ENCODE assay signal across 9 mouse cellular contexts in genomic region chr2:146611886-146612521, GRCm38 (mm10).
DNase-seq lines count a peak whose midpoint lies in the region; ATAC-seq and TF ChIP-seq lines count a peak whose summit lies in the region.
"Had no signal": no experiment of that assay in that cellular context is flagged by ENCODE, and none has a peak within 500 bp of the region (broad histone marks: within the 10 kb centered on the region; RNA-seq: fewer than 3 reads in every experiment).

No protein-coding gene starts in this region.

- peak; percentile 86 for TF ChIP-seq CTCF in forebrain, postnatal 0 days (IDR thresholded peaks at IDR 0.05; ENCODE audit: low read depth)

- no peaks in the 10 kb centered on the region for H3K27me3 ChIP-seq in forebrain, postnatal 0 days (ENCODE audit: insufficient read depth, low read length)
- H3K27me3 ChIP-seq in hindbrain, embryonic 11.5 days (ENCODE audit: control insufficient read depth, insufficient read depth, low read length), result no peaks in the 10 kb centered on the region
- H3K27me3 ChIP-seq: lung, embryonic 15.5 days had no signal

- H3K4me3 ChIP-seq in forebrain, postnatal 0 days (ENCODE audit: low read depth, low read length), result no peak overlapping the region
- H3K4me3 ChIP-seq in hindbrain, embryonic 11.5 days (ENCODE audit: low read depth, low read length), result no peak overlapping the region

- no peaks in the 10 kb centered on the region for H3K36me3 ChIP-seq in forebrain, postnatal 0 days (ENCODE audit: insufficient read depth)
- H3K36me3 ChIP-seq in hindbrain, embryonic 11.5 days (ENCODE audit: control insufficient read depth, insufficient read depth, low read length), result no peaks in the 10 kb centered on the region
- H3K36me3 ChIP-seq: lung, embryonic 15.5 days had no signal

- H3K4me2 ChIP-seq in forebrain, postnatal 0 days (ENCODE audit: low read depth), result no peak overlapping the region
- no peak overlapping the region for H3K4me2 ChIP-seq in hindbrain, embryonic 11.5 days (replicated peaks; ENCODE audit: low read depth, low read length)

- peak; percentile 64; the same call in 1 of the 2 replicates for ATAC-seq in forebrain, postnatal 0 days
- ATAC-seq in hindbrain, embryonic 11.5 days (ENCODE audit: low FRiP score), result peak; percentile 48; the same call in 1 of the 2 replicates

- H3K9ac ChIP-seq in forebrain, postnatal 0 days, result no peak overlapping the region
- H3K9ac ChIP-seq in hindbrain, embryonic 11.5 days (ENCODE audit: low read depth, low read length), result no peak overlapping the region

- no peaks in the 10 kb centered on the region for H3K9me3 ChIP-seq in forebrain, postnatal 0 days (ENCODE audit: low read length)
- no peaks in the 10 kb centered on the region for H3K9me3 ChIP-seq in hindbrain, embryonic 11.5 days (ENCODE audit: control insufficient read depth, low read length)
- H3K9me3 ChIP-seq: lung, embryonic 15.5 days had no signal

- no peaks in the 10 kb centered on the region; the same call in 1 of the 2 replicates for H3K4me1 ChIP-seq in forebrain, postnatal 0 days (ENCODE audit: insufficient read depth)
- H3K4me1 ChIP-seq in hindbrain, embryonic 11.5 days (replicated peaks; ENCODE audit: control insufficient read depth, insufficient read depth, low read length), result no peaks in the 10 kb centered on the region

- 39% methylated on average over 6 of the region's 6 CpGs for WGBS in forebrain, postnatal 0 days
- 44% methylated on average over 6 of the region's 6 CpGs for WGBS in hindbrain, embryonic 11.5 days

- peak; percentile 69 for DNase-seq in Muller cell, postnatal 12 days (ENCODE audit: inconsistent ontology term)
- DNase-seq in cerebellum, adult 18-20 months, result peak; percentile 51 to 72
- peak; percentile 83 for DNase-seq in forebrain, postnatal 0 days
- peak; percentile 85 for DNase-seq in hindbrain, embryonic 11.5 days (ENCODE audit: low spot score)
- DNase-seq in layer of hippocampus, adult 9-11 months, result peak; percentile 22
- peak; percentile 64 to 77 for DNase-seq in lung, postnatal 4 days
- peak; percentile 56 for DNase-seq in retina, postnatal 7 days (ENCODE audit: low read depth, low spot score)
- DNase-seq in urinary bladder, postnatal 14 days (ENCODE audit: low spot score), result peak; percentile 66

- H3K27ac ChIP-seq in forebrain, postnatal 0 days (ENCODE audit: low read depth, low read length), result no peak overlapping the region
- no peak overlapping the region for H3K27ac ChIP-seq in hindbrain, embryonic 11.5 days (ENCODE audit: low read depth, low read length)
- H3K27ac ChIP-seq: lung, embryonic 15.5 days had no signal

Comparison
In these comparisons a context has a peak if more than half of its experiments do, and no peak if none do; other contexts are left out.
1. DNase-seq: peak in every context shown above with its lines; median percentile 85 in hindbrain, embryonic 11.5 days; 83 in forebrain, postnatal 0 days; 70 in lung, postnatal 4 days; 69 in Muller cell, postnatal 12 days; 66 in urinary bladder, postnatal 14 days; 62 in cerebellum, adult 18-20 months; 56 in retina, postnatal 7 days; 22 in layer of hippocampus, adult 9-11 months.